Mouse (Mus musculus): ENCODE data around the gene Apba2.

GRCm38 (mm10) chr7:64665120-64665519 lies 163.6 kb downstream of the Apba2 start:
- TF ChIP-seq CTCF (IDR thresholded peaks at IDR 0.05; ENCODE audit: control insufficient read depth, insufficient read depth, insufficient read length): no peak
- TF ChIP-seq USF1 (IDR thresholded peaks at IDR 0.05; ENCODE audit: low read depth): no peak
- no peak for TF ChIP-seq MAX (IDR thresholded peaks at IDR 0.05)
- TF ChIP-seq MYOD1 (IDR thresholded peaks at IDR 0.05; ENCODE audit: control insufficient read depth, insufficient read length, low read depth): no peak
- TF ChIP-seq FOSL1 (IDR thresholded peaks at IDR 0.05; ENCODE audit: insufficient read depth, low read length, poor library complexity, severe bottlenecking): no peak
- no peak for TF ChIP-seq CEBPB (IDR thresholded peaks at IDR 0.05; ENCODE audit: low read depth)
- no peak for TF ChIP-seq MYOG (IDR thresholded peaks at IDR 0.05; ENCODE audit: control insufficient read depth, extremely low read depth, insufficient read length)
